ENCODE assay signal across 8 mouse cellular contexts in the genomic region with DNA sequence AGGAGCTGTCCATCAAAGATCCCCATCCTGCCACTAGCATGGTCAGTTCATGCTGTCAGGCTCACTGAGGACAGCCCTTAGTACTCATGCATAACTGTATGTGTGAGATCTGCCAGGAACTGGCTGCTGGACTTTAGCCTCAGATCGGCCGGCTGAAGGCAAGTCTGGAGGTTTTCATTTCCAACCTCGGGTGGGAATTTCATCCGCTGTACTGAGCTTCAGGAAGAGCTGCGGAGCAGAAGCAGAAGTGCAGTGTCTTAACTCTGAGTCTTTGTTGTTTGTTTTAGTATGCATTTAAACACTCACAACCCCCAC.
DNase-seq lines count a peak whose midpoint lies in the region; ATAC-seq and TF ChIP-seq lines count a peak whose summit lies in the region.

No protein-coding gene starts in this region.

- WGBS in lung, embryonic 14.5 days = 3% methylated on average over 5 of the region's 5 CpGs
- 8% methylated on average over 5 of the region's 5 CpGs for WGBS in hindbrain, postnatal 0 days
- WGBS in limb, embryonic 10.5 days = 1% methylated on average over 5 of the region's 5 CpGs
- WGBS in stomach, embryonic 14.5 days = 2% methylated on average over 5 of the region's 5 CpGs

- H3K36me3 ChIP-seq in lung, embryonic 14.5 days (ENCODE audit: insufficient read depth) = no peaks in the 10 kb centered on the region
- H3K36me3 ChIP-seq in hindbrain, postnatal 0 days (ENCODE audit: insufficient read depth, low read length) = no peaks in the 10 kb centered on the region
- no peaks in the 10 kb centered on the region for H3K36me3 ChIP-seq in limb, embryonic 10.5 days
- no peaks in the 10 kb centered on the region for H3K36me3 ChIP-seq in stomach, embryonic 14.5 days (ENCODE audit: control insufficient read depth, insufficient read depth, low read length)

- H3K27ac ChIP-seq in lung, embryonic 14.5 days (ENCODE audit: low read depth) = peak overlapping the region; percentile 78
- H3K27ac ChIP-seq in hindbrain, postnatal 0 days = no peak overlapping the region
- H3K27ac ChIP-seq in limb, embryonic 10.5 days = peak overlapping the region; percentile 93
- peak overlapping the region; percentile 64 for H3K27ac ChIP-seq in stomach, embryonic 14.5 days (ENCODE audit: low read length)

- peak overlapping the region; percentile 40 for H3K4me2 ChIP-seq in lung, embryonic 14.5 days
- peak overlapping the region; percentile 10; the same call in 1 of the 2 replicates for H3K4me2 ChIP-seq in hindbrain, postnatal 0 days (ENCODE audit: low read depth, low read length)
- peak overlapping the region; percentile 25; the same call in 1 of the 2 replicates for H3K4me2 ChIP-seq in stomach, embryonic 14.5 days (replicated peaks; ENCODE audit: low read depth, low read length)

- H3K27me3 ChIP-seq in lung, embryonic 14.5 days (ENCODE audit: insufficient read depth, low read length) = no peaks in the 10 kb centered on the region
- H3K27me3 ChIP-seq in hindbrain, postnatal 0 days (ENCODE audit: insufficient read depth, low read length) = no peaks in the 10 kb centered on the region; the same call in 1 of the 2 replicates
- no peaks in the 10 kb centered on the region for H3K27me3 ChIP-seq in limb, embryonic 10.5 days (ENCODE audit: low read depth, poor library complexity, severe bottlenecking)
- H3K27me3 ChIP-seq in stomach, embryonic 14.5 days (ENCODE audit: control insufficient read depth, insufficient read depth, low read length) = no peaks in the 10 kb centered on the region

- ATAC-seq in lung, embryonic 14.5 days (ENCODE audit: insufficient read depth) = peak; percentile 76
- 0 out of 2 replicates have a peak, but pooled peaks have one; percentile 29 for ATAC-seq in hindbrain, postnatal 0 days
- peak; percentile 46; the same call in 1 of the 2 replicates for ATAC-seq in stomach, embryonic 14.5 days (ENCODE audit: insufficient number of reproducible peaks, insufficient read depth, low FRiP score, low read depth)

- no peak for TF ChIP-seq CTCF in lung, embryonic 14.5 days (IDR thresholded peaks at IDR 0.05; ENCODE audit: low read depth)
- no peak for TF ChIP-seq CTCF in hindbrain, postnatal 0 days (IDR thresholded peaks at IDR 0.05; ENCODE audit: low read depth)

- H3K4me1 ChIP-seq in lung, embryonic 14.5 days (ENCODE audit: insufficient read depth) = peaks cover 19% of the 10 kb centered on the region
- H3K4me1 ChIP-seq in hindbrain, postnatal 0 days (ENCODE audit: insufficient read depth, low read length) = peaks cover 9% of the 10 kb centered on the region; the same call in 1 of the 2 replicates
- H3K4me1 ChIP-seq in limb, embryonic 10.5 days = peaks cover 66% of the 10 kb centered on the region
- peaks cover 27% of the 10 kb centered on the region for H3K4me1 ChIP-seq in stomach, embryonic 14.5 days (ENCODE audit: control insufficient read depth, insufficient read depth, low read length)

- H3K9ac ChIP-seq in lung, embryonic 14.5 days = peak overlapping the region; percentile 13; the same call in 1 of the 2 replicates
- no peak overlapping the region for H3K9ac ChIP-seq in hindbrain, postnatal 0 days (replicated peaks; ENCODE audit: low read length)
- H3K9ac ChIP-seq in stomach, embryonic 14.5 days (replicated peaks; ENCODE audit: low read depth, low read length) = no peak overlapping the region

- no peaks in the 10 kb centered on the region for H3K9me3 ChIP-seq in lung, embryonic 14.5 days (ENCODE audit: low read depth, low read length)
- no peaks in the 10 kb centered on the region for H3K9me3 ChIP-seq in hindbrain, postnatal 0 days (ENCODE audit: low read length)
- H3K9me3 ChIP-seq in limb, embryonic 10.5 days (replicated peaks) = no peaks in the 10 kb centered on the region
- no peaks in the 10 kb centered on the region; the same call in 1 of the 2 replicates for H3K9me3 ChIP-seq in stomach, embryonic 14.5 days (ENCODE audit: control insufficient read depth, low read depth, low read length)

- peak; percentile 71 for DNase-seq in lung, embryonic 14.5 days
- no peak for DNase-seq in lung, postnatal 4 days
- DNase-seq in hindbrain, postnatal 0 days (ENCODE audit: low spot score) = peak; percentile 10
- peak; percentile 74 for DNase-seq in limb, embryonic 10.5 days (ENCODE audit: low spot score)
- no peak for DNase-seq in cerebellum, adult 8-10 months
- DNase-seq in left cerebral cortex, adult 11 months (ENCODE audit: low spot score) = no peak
- DNase-seq in spleen, postnatal 4 days (ENCODE audit: low spot score in 2 of 2) = no peak

- no peak overlapping the region for H3K4me3 ChIP-seq in lung, embryonic 14.5 days (ENCODE audit: low read depth, low read length)
- no peak overlapping the region for H3K4me3 ChIP-seq in hindbrain, postnatal 0 days (ENCODE audit: low read length)
- peak overlapping the region; percentile 37 for H3K4me3 ChIP-seq in limb, embryonic 10.5 days
- no peak overlapping the region for H3K4me3 ChIP-seq in stomach, embryonic 14.5 days (ENCODE audit: low read depth, low read length)

Comparison
In these comparisons a context has a peak if more than half of its experiments do, and no peak if none do; other contexts are left out.
1. DNase-seq: peak in lung, embryonic 14.5 days (single experiment), hindbrain, postnatal 0 days (single experiment) and limb, embryonic 10.5 days (single experiment); none in lung, postnatal 4 days (0 of 2), cerebellum, adult 8-10 months (single experiment), left cerebral cortex, adult 11 months (single experiment) and spleen, postnatal 4 days (0 of 2).
2. Peak in every context shown above with its lines, with median percentiles within 50 percentile points of each other: ATAC-seq and H3K4me2 ChIP-seq.